In the genomic region with DNA sequence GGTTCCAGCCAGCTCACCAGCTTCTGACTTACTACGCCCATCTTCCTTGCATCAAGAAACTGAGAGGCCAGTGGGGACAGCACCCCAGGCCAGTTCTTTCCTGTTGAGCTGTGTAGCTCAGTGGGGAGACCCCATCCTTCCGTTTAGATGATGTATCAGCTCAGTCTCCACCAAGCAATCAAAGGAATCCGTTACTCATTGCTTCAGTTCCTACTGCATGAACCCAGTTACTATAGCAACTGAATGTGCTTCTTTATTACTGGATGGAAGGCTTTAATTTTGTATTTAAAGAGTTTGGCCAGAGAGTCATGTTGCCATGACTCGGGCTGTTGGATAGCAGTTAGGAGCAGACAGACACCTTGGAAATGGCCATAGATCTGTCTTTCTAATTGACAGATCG, we compare ENCODE assay signal across 28 mouse cellular contexts.
DNase-seq lines count a peak whose midpoint lies in the region; ATAC-seq lines count a peak whose summit lies in the region.
"Had no signal": no experiment of that assay in that cellular context is flagged by ENCODE, and none has a peak within 500 bp of the region (broad histone marks: within the 10 kb centered on the region; RNA-seq: fewer than 3 reads in every experiment).

No protein-coding gene starts in this region.

- H3K36me3 ChIP-seq in hindbrain, embryonic 14.5 days (replicated peaks; ENCODE audit: control insufficient read depth, insufficient read depth), result no peaks in the 10 kb centered on the region
- no peaks in the 10 kb centered on the region for H3K36me3 ChIP-seq in hindbrain, embryonic 11.5 days (ENCODE audit: control insufficient read depth, insufficient read depth, low read length)
- no peaks in the 10 kb centered on the region for H3K36me3 ChIP-seq in neural tube, embryonic 13.5 days
- no peaks in the 10 kb centered on the region for H3K36me3 ChIP-seq in hindbrain, embryonic 16.5 days (ENCODE audit: control insufficient read depth, insufficient read depth, low read length)
- H3K36me3 ChIP-seq: embryonic facial prominence, embryonic 13.5 days; limb, embryonic 10.5 days; liver, embryonic 15.5 days; lung, embryonic 15.5 days; neural tube, embryonic 12.5 days had no signal

- peak; percentile 53; the same call in 1 of the 2 replicates for ATAC-seq in hindbrain, embryonic 14.5 days (ENCODE audit: low FRiP score)
- ATAC-seq in hindbrain, embryonic 11.5 days (ENCODE audit: low FRiP score), result no peak
- ATAC-seq in neural tube, embryonic 13.5 days (ENCODE audit: low read depth), result peak; percentile 36; the same call in 1 of the 2 replicates
- ATAC-seq in hindbrain, embryonic 16.5 days, result peak; percentile 69

- no peak overlapping the region for H3K4me3 ChIP-seq in hindbrain, embryonic 14.5 days (replicated peaks; ENCODE audit: low read length)
- H3K4me3 ChIP-seq in hindbrain, embryonic 11.5 days (ENCODE audit: low read depth, low read length), result no peak overlapping the region
- no peak overlapping the region for H3K4me3 ChIP-seq in neural tube, embryonic 13.5 days
- no peak overlapping the region for H3K4me3 ChIP-seq in hindbrain, embryonic 16.5 days (ENCODE audit: low read length)
- H3K4me3 ChIP-seq: embryonic facial prominence, embryonic 13.5 days; erythroblast, embryonic 14.5 days; left cerebral cortex, adult 2 months; limb, embryonic 10.5 days; liver, embryonic 15.5 days; lung, embryonic 15.5 days; megakaryocyte, embryonic 14.5 days; neural tube, embryonic 12.5 days had no signal

- H3K4me2 ChIP-seq in hindbrain, embryonic 14.5 days (replicated peaks), result no peak overlapping the region
- H3K4me2 ChIP-seq in hindbrain, embryonic 11.5 days (replicated peaks; ENCODE audit: low read depth, low read length), result no peak overlapping the region
- no peak overlapping the region for H3K4me2 ChIP-seq in neural tube, embryonic 13.5 days
- H3K4me2 ChIP-seq in hindbrain, embryonic 16.5 days (ENCODE audit: low read length), result no peak overlapping the region
- H3K4me2 ChIP-seq: embryonic facial prominence, embryonic 13.5 days; heart, embryonic 11.5 days; liver, embryonic 15.5 days; lung, embryonic 15.5 days; neural tube, embryonic 12.5 days had no signal

- peak; percentile 43 for DNase-seq in hindbrain, embryonic 14.5 days (ENCODE audit: low spot score)
- no peak for DNase-seq in hindbrain, embryonic 11.5 days (ENCODE audit: low spot score)
- DNase-seq in neural tube, embryonic 10.5 days (ENCODE audit: extremely low spot score, low spot score), result no peak
- DNase-seq in right cerebral cortex, postnatal 36 days (ENCODE audit: low spot score in 2 of 2), result no peak
- no peak for DNase-seq in spleen, postnatal 14 days (ENCODE audit: low spot score in 2 of 2)
- DNase-seq: adrenal gland, adult 8-10 months; B cell, adult 2 months; cerebellum, adult 2 months; cerebellum, postnatal 36 days; embryo, embryonic 11 days; gastrocnemius, postnatal 14 days; heart, adult 11 months; kidney, adult 18-20 months; kidney, postnatal 4 days; liver; lung, postnatal 36 days had no signal

- H3K4me1 ChIP-seq in hindbrain, embryonic 14.5 days (replicated peaks; ENCODE audit: control insufficient read depth, insufficient read depth, low read length), result peaks cover 28% of the 10 kb centered on the region
- H3K4me1 ChIP-seq in hindbrain, embryonic 11.5 days (replicated peaks; ENCODE audit: control insufficient read depth, insufficient read depth, low read length), result no peaks in the 10 kb centered on the region
- H3K4me1 ChIP-seq in neural tube, embryonic 13.5 days (replicated peaks), result peaks cover 45% of the 10 kb centered on the region
- H3K4me1 ChIP-seq in hindbrain, embryonic 16.5 days (ENCODE audit: control insufficient read depth, insufficient read depth, low read depth, low read length), result peaks cover 30% of the 10 kb centered on the region
- H3K4me1 ChIP-seq: liver, embryonic 15.5 days; lung, embryonic 15.5 days; megakaryocyte, embryonic 14.5 days had no signal

- H3K27ac ChIP-seq in hindbrain, embryonic 14.5 days, result peak overlapping the region; percentile 7; the same call in 1 of the 2 replicates
- H3K27ac ChIP-seq in hindbrain, embryonic 11.5 days (ENCODE audit: low read depth, low read length), result no peak overlapping the region
- H3K27ac ChIP-seq in neural tube, embryonic 13.5 days (replicated peaks), result 0 out of 2 replicates have a peak overlapping the region, but pooled peaks have one; percentile 28
- H3K27ac ChIP-seq in hindbrain, embryonic 16.5 days (ENCODE audit: low read depth, low read length), result peak overlapping the region; percentile 76
- H3K27ac ChIP-seq: embryonic facial prominence, embryonic 13.5 days; left cerebral cortex, adult 2 months; limb, embryonic 10.5 days; liver, embryonic 15.5 days; lung, embryonic 15.5 days; neural tube, embryonic 12.5 days; stomach, postnatal 0 days had no signal

- WGBS in hindbrain, embryonic 14.5 days, result 40% methylated on average over 5 of the region's 5 CpGs
- 72% methylated on average over 5 of the region's 5 CpGs for WGBS in hindbrain, embryonic 11.5 days
- WGBS in neural tube, embryonic 13.5 days, result 51% methylated on average over 5 of the region's 5 CpGs
- 38% methylated on average over 5 of the region's 5 CpGs for WGBS in hindbrain, embryonic 16.5 days

- H3K9ac ChIP-seq in hindbrain, embryonic 14.5 days, result no peak overlapping the region
- no peak overlapping the region for H3K9ac ChIP-seq in hindbrain, embryonic 11.5 days (ENCODE audit: low read depth, low read length)
- H3K9ac ChIP-seq in neural tube, embryonic 13.5 days, result no peak overlapping the region
- H3K9ac ChIP-seq in hindbrain, embryonic 16.5 days (ENCODE audit: low read depth, low read length), result no peak overlapping the region
- H3K9ac ChIP-seq: embryonic facial prominence, embryonic 13.5 days; liver, embryonic 15.5 days; lung, embryonic 15.5 days; neural tube, embryonic 12.5 days had no signal

- no peaks in the 10 kb centered on the region for H3K27me3 ChIP-seq in hindbrain, embryonic 14.5 days (ENCODE audit: control insufficient read depth, insufficient read depth, low read length)
- no peaks in the 10 kb centered on the region for H3K27me3 ChIP-seq in hindbrain, embryonic 11.5 days (ENCODE audit: control insufficient read depth, insufficient read depth, low read length)
- no peaks in the 10 kb centered on the region; the same call in 1 of the 2 replicates for H3K27me3 ChIP-seq in neural tube, embryonic 13.5 days
- no peaks in the 10 kb centered on the region for H3K27me3 ChIP-seq in hindbrain, embryonic 16.5 days (replicated peaks; ENCODE audit: control insufficient read depth, insufficient read depth, low read length)
- H3K27me3 ChIP-seq: embryonic facial prominence, embryonic 13.5 days; lung, embryonic 15.5 days; neural tube, embryonic 12.5 days had no signal

- no peaks in the 10 kb centered on the region for H3K9me3 ChIP-seq in hindbrain, embryonic 14.5 days (ENCODE audit: control insufficient read depth, low read length)
- H3K9me3 ChIP-seq in hindbrain, embryonic 11.5 days (ENCODE audit: control insufficient read depth, low read length), result no peaks in the 10 kb centered on the region
- H3K9me3 ChIP-seq in neural tube, embryonic 13.5 days, result no peaks in the 10 kb centered on the region
- H3K9me3 ChIP-seq in hindbrain, embryonic 16.5 days (ENCODE audit: control insufficient read depth, low read length), result no peaks in the 10 kb centered on the region
- H3K9me3 ChIP-seq: embryonic facial prominence, embryonic 13.5 days; limb, embryonic 10.5 days; liver, embryonic 15.5 days; lung, embryonic 15.5 days; megakaryocyte, embryonic 14.5 days; neural tube, embryonic 12.5 days had no signal
